Mouse (Mus musculus) lung, adult 2 months (tissue): ENCODE data around the gene Phf13. TPM values are rescaled to one million over a fixed set of nuclear protein-coding genes. Genes with fewer than 3 reads are reported as not detected.
A peak's percentile ranks its signal among the peaks of the same experiment; 100 is the strongest.

Source experiments
- DNase-seq: peaks from one replicate; pipeline ENCODE4 v3.0.0; 2022
- H3K4me1 ChIP-seq: fragments of 200-500 bp; 2 replicates; pipeline ENCODE4 v1.6.1; 2011; ENCODE audit warnings: low read length; ENCODE audit not compliant: control insufficient read depth, insufficient read depth
- H3K4me3 ChIP-seq: fragments of 200-500 bp; replicated peaks from 2 replicates; pipeline ENCODE3; 2011; ENCODE audit warnings: low read depth, mild to moderate bottlenecking, control low read depth, low read length; ENCODE audit errors: extremely low read depth
- CTCF ChIP-seq: fragments of 200-500 bp; IDR thresholded peaks from 2 replicates; pipeline ENCODE4 v1.5.1; 2011; ENCODE audit warnings: mild to moderate bottlenecking, low read length, control low read depth; ENCODE audit not compliant: insufficient read depth
- POLR2A ChIP-seq: fragments of 200-500 bp; IDR thresholded peaks from 2 replicates; pipeline ENCODE4 v1.6.1; 2011; ENCODE audit warnings: low read depth, mild to moderate bottlenecking, control low read depth, low read length, borderline replicate concordance; ENCODE audit errors: extremely low read depth
- WGBS: fragments of 180-500 bp; shearing (Covaris S2); methylation state at CpG from one replicate; pipeline ENCODE4 v1.1.7; 2018; 5-methylcytosine and 5-hydroxymethylcytosine counted together
- polyA plus RNA-seq: library from polyadenylated mRNA; depleted of rRNA; stranded (reverse); fragments of >200 nt; gene quantifications from 2 replicates; pipeline ENCODE4 v1.2.3, GENCODE M21; 2012

The Phf13 gene
- polyA plus RNA-seq, 1 experiment, result 8.9 TPM

GRCm38 (mm10) chr4:151983043-151983442, 13.0 kb downstream of the Phf13 start:
- Histone ChIP-seq H3K4me3 (no peak overlapping the region), H3K4me1 (peaks cover 3% of the 10 kb centered on the region)
- 73% methylated on average over 17 of the region's 17 CpGs for WGBS
- TF ChIP-seq POLR2A (no peak), CTCF (no peak)
- no peak for DNase-seq

GRCm38 (mm10) chr4:151981363-151981762, 14.7 kb downstream of the Phf13 start:
- no peak overlapping the region for H3K4me3 ChIP-seq
- peak; percentile 77 for DNase-seq
- no peaks in the 10 kb centered on the region for H3K4me1 ChIP-seq
- WGBS, result 11% methylated on average over 5 of the region's 5 CpGs
- TF ChIP-seq CTCF (peak; percentile 96), POLR2A (no peak)

GRCm38 (mm10) chr4:151980699-151981098, 15.4 kb downstream of the Phf13 start:
- TF ChIP-seq POLR2A, result no peak
- TF ChIP-seq CTCF, result no peak
- DNase-seq, result no peak
- 75% methylated on average over 8 of the region's 8 CpGs for WGBS
- H3K4me3 ChIP-seq, result no peak overlapping the region
- H3K4me1 ChIP-seq, result no peaks in the 10 kb centered on the region

- 36% methylated on average over 10 of the region's 10 CpGs for whole genome bisulfite sequencing
- peak; percentile 84 for DNase-seq
These were observed 18.3 kb downstream of the Phf13 start for GRCm38 (mm10) chr4:151977748-151978147.

GRCm38 (mm10) chr4:151975441-151975840, 20.6 kb downstream of the Phf13 start:
- no peak for DNase-seq
- TF ChIP-seq CTCF, result no peak
- no peak for TF ChIP-seq POLR2A
- 93% methylated on average over 3 of the region's 3 CpGs for WGBS
- Histone ChIP-seq H3K4me1 (no peaks in the 10 kb centered on the region), H3K4me3 (no peak overlapping the region)

More at GRCm38 (mm10) chr4:151977748-151978147, 18.3 kb downstream of the Phf13 start:
- TF ChIP-seq POLR2A (no peak), CTCF (peak; percentile 86)
- Histone ChIP-seq H3K4me1 (no peaks in the 10 kb centered on the region), H3K4me3 (no peak overlapping the region)

- WGBS, result 65% methylated on average over 10 of the region's 10 CpGs
- H3K4me1 ChIP-seq, result no peaks in the 10 kb centered on the region
- no peak overlapping the region for H3K4me3 ChIP-seq
- no peak for TF ChIP-seq POLR2A
- peak; percentile 72 for TF ChIP-seq CTCF
- no peak for DNase-seq
These were observed 23.7 kb downstream of the Phf13 start for GRCm38 (mm10) chr4:151972221-151972967.

- WGBS, result 93% methylated on average over 26 of the region's 26 CpGs
- no peaks in the 10 kb centered on the region for H3K4me1 ChIP-seq
- TF ChIP-seq POLR2A, result no peak
- TF ChIP-seq CTCF, result no peak
- no peak for DNase-seq
- no peak overlapping the region for H3K4me3 ChIP-seq
These were observed 27.7 kb downstream of the Phf13 start for GRCm38 (mm10) chr4:151968204-151968921.

GRCm38 (mm10) chr4:151962817-151963216, 33.2 kb downstream of the Phf13 start:
- TF ChIP-seq CTCF (no peak), POLR2A (no peak)
- 60% methylated on average over 3 of the region's 3 CpGs for WGBS
- no peak for DNase-seq

GRCm38 (mm10) chr4:151960513-151960854, 35.6 kb downstream of the Phf13 start:
- Histone ChIP-seq H3K4me1 (no peaks in the 10 kb centered on the region), H3K4me3 (no peak overlapping the region)
- no peak for TF ChIP-seq CTCF
- no peak for TF ChIP-seq POLR2A
- no peak for DNase-seq
- 29% methylated on average over 3 of the region's 3 CpGs for WGBS

More at GRCm38 (mm10) chr4:151962817-151963216, 33.2 kb downstream of the Phf13 start:
- Histone ChIP-seq H3K4me3 (no peak overlapping the region), H3K4me1 (no peaks in the 10 kb centered on the region)
